Mouse (Mus musculus): Measurements from ENCODE around the gene Naa38.

Gene Naa38

GRCm38 (mm10) chr11:69414421-69415326 is 19.4 kb downstream of the Naa38 start:
- DNase-seq (ENCODE audit: low spot score in 2 of 2): peak in 1 of 2 experiments; percentile 15

GRCm38 (mm10) chr11:69415327-69415667 is 20.0 kb downstream of the Naa38 start:
- DNase-seq (ENCODE audit: low spot score in 2 of 2): peak in 1 of 2 experiments; percentile 63

- DNase-seq (ENCODE audit: low spot score in 2 of 2): peak in 1 of 2 experiments; percentile 51
These were observed 20.6 kb downstream of the Naa38 start for GRCm38 (mm10) chr11:69415668-69416451.

- no peak for DNase-seq (ENCODE audit: low spot score in 2 of 2)
These were observed 21.2 kb downstream of the Naa38 start for GRCm38 (mm10) chr11:69416509-69416908.

DNA sequence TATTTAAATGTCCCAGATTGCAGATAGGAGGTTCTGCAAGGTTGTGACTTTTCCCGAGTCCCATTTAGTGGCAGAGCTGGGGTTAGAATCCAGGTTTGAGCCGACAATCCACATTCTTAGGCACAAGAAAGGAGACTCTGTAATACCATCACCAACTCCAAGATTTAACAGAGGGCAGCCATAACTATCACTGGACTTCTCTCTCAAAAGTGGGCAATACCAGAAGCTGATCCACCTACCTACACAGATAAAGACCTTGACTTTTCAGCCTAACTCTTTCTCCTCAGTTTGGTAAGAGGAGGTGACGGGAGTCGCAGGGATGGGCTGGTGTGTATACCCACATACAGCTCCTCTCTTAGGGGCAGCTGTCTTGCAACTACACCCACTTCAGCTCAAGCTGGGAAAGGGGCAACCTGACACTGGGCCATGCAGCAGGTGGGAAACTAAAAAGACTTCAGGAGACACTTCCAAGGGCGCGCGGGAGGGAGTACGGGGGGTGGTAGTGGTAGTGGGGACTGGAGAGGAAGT is 21.7 kb downstream of the Naa38 start:
- no peak for DNase-seq (ENCODE audit: low spot score in 2 of 2)

- DNase-seq (ENCODE audit: low spot score in 2 of 2): peak; percentile 94 to 97
These were observed 22.4 kb downstream of the Naa38 start for GRCm38 (mm10) chr11:69417449-69418384.

GRCm38 (mm10) chr11:69418481-69419442 is 23.5 kb downstream of the Naa38 start:
- peak; percentile 91 for DNase-seq (ENCODE audit: low spot score in 2 of 2)

DNA sequence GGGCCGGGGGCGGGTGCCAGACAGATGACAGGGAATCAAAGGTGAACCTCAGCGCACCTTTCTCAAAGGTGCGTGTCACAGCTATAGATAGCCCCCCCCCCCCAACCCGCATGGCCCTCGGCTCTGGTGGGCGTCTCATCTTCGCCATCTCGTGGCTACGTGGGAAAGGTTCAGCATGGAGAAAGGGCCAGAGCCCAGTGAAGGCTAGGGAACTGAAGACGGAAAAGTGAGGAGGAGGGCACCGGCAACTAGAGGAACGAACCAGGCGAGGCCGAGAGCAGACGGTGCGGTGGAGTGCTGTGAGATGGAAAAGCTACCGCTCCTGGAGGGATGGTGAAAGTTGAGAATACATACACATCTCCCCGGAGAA is 24.1 kb downstream of the Naa38 start:
- peak in 1 of 2 experiments; percentile 35 for DNase-seq (ENCODE audit: low spot score in 2 of 2)

DNA sequence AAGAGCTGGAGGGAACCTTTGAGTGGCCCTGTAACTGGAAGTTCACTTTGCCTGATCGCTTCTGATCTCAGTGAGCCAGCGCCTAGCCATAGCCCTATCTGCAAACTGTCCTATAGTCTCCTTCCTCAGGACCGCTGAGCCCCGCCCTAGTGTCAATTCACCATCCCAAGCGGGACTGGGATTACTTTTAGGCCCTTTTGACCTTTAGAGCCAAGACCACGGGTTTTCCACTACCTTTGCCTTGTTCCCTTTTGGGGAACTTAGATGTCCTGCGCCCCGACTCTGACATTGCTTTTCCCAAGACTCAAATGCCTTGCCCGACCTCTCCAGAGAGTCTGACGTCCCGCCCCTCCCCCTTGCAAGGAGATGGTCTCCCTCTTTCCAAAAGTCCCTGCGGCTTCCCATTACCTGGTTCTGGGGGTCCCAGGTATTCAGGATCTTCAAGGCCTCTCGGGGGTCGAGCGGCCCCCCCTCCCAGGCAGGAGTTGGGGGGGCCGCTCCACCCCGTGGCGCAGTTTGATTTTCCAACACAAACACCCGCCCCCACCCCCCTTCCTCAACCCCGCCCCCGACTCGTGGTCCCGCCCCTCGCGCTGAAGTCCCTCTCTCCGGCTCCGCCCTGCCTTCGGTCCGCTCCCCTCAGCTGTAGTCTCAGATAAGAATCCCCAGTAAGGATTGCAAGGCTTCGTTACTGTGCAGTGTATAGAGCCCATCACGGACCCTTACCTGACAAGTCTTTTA is 24.7 kb downstream of the Naa38 start:
- peak in 1 of 2 experiments; percentile 44 for DNase-seq (ENCODE audit: low spot score in 2 of 2)

- DNase-seq (ENCODE audit: low spot score in 2 of 2): no peak
These were observed 25.3 kb downstream of the Naa38 start for GRCm38 (mm10) chr11:69420554-69421000.

DNA sequence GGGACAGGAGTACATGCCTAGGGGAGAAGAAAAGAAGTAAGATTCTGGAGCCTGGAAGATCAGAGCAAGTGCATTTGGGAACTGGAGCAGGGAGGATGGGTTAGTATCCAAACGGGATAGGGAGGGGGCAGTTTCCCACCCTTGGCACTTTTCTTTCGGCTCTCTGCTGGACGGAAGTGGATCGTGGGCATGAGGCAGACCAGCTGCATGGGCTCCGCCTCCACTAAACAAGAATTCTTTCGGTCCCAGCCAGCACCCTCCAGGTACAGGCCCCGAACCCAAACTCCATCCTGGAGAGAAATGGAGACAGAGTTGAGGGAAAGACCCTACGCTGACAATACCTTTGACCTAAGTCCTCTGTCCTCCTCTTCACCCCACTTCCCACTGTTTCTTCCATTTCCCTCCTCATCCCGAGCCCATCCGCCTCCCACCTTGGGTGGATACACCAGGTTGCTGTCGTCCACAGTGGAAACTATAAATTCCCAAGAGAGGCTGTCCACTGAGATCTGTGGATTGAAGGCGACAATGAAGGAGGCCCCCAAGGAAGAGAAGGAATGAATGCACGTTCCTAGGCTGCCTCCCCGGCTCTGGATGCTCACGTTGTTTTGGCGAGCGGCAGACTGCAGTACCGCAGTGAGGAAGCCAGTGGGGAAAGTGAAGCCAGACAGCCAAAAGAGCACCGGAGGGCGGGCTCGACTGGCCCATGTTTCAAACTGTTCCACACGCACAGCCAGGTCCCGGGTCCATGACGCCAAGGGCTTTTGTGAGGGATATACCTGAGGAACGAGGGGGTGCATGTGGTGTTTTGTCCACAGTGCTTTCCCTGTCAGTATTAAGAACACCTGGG is 26.1 kb downstream of the Naa38 start:
- no peak for DNase-seq (ENCODE audit: low spot score in 2 of 2)

DNA sequence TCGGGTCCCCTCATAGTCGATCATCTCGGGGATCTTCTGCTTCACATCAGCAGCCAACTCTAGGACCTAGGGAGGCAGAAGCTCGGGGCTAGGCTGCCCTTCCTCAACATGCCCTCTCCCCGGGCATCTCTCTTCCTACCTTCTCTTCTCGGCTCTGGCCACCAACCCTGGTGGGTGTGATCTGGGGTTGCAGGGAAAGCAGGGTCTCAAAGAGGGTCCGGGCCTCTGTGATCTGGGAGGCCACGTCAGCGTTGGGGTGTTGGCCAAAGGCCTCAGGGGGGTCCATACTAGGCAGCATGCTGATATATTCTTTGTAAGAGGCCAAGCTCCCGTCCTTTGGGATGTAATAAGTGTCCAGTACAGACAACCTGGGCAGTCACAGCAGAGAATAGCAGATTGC is 27.6 kb downstream of the Naa38 start:
- peak in 1 of 2 experiments; percentile 15 for DNase-seq (ENCODE audit: low spot score in 2 of 2)

DNA sequence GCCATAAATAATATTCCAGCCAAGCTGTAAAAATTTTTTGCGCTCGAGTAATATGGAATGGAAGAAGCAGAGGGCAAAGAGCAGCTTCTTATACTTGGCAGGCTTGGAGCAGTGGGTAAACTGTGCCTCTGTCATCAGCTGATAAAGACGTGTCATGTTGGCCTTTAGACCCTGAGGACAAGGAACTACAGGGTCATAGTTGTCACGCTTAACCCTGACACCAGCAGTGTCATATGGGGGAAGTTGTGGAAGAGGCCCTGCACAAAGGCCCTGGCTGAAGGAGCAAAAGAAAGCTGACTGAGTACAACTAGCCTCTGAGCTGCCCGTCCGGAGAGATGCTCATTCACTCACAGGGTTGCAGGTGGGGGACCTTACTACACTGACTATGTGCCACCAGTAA is 28.6 kb downstream of the Naa38 start:
- DNase-seq (ENCODE audit: low spot score in 2 of 2): no peak

DNA sequence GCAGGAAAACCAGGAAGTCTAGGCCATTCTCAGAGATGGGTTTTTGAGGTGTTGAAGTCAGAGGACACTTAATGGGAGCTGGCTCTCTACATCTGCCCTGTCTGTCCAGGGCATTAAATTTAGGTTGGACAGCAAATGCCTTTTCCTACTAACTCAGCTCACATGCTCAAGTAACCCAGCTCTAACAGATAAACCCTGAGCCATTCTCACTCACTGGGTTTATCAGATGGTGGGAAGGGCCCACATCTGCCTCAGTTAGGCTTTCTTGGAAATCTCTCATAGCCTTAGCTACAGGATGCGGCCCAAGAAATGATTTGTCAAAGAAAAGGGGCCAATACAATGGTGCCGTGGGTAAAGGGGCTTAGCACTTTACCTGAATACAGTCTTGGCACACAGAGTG is 31.0 kb downstream of the Naa38 start:
- no peak for DNase-seq (ENCODE audit: low spot score in 2 of 2)

DNA sequence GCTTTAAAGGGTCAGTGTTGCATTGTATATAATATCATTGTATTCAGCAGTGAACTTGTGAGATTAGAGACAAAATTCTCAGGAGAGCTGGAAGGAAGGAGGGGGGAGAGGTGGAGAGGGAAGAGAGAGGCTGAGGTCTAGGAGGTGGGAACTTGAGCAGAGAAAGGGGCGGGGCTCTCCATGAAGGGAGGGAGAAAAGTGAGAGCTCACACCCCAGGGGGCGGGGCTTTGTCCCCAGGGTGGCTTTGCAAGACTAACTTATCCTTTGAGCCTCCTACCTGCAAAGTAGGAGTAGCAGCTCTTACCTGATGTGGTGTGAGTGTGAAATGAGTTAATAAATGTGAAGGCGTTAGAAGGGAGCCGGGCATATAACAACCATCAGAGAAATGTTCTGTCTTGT is 33.5 kb downstream of the Naa38 start:
- DNase-seq (ENCODE audit: low spot score in 2 of 2): peak; percentile 38 to 72

DNA sequence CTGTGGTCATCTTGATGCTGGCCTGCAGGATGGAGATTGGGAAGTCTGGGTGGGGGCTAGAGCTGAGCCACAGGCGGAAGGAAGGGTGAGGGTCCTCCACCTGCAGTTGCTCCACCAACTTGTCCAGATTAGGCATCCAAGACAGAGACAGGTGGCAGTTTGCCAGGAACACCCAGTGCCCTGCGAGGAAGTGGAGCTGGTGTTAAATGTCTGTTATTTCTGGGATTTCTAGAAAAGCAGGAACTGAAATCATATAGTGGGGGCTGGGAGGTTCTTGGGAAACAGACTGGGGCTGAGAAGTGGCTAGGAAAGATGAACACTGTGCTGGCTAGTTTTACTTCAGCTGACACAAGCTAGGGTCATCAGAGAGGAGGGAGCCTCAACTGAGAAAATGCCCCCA is 34.0 kb downstream of the Naa38 start:
- DNase-seq (ENCODE audit: low spot score in 2 of 2): peak in 1 of 2 experiments; percentile 28

DNA sequence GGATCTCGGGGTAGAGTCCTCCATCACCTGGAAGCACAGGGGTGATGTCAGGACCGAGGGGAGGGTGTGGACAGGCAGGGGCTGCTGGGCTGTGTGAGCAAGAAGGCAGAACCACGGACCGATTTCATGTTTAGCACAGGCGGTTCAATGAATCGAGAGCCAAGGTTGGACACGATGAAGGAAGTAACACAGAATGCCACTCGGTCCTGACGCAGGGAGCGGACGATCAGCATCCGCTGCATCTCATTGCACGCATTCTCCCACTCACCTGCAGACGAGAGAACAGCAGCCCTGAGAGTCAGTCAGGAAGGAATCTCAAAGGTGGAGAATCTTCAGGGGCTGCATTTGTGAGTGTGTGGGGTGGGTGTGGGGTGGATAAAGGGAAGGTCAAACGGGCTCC is 35.3 kb downstream of the Naa38 start:
- no peak for DNase-seq (ENCODE audit: low spot score in 2 of 2)

DNA sequence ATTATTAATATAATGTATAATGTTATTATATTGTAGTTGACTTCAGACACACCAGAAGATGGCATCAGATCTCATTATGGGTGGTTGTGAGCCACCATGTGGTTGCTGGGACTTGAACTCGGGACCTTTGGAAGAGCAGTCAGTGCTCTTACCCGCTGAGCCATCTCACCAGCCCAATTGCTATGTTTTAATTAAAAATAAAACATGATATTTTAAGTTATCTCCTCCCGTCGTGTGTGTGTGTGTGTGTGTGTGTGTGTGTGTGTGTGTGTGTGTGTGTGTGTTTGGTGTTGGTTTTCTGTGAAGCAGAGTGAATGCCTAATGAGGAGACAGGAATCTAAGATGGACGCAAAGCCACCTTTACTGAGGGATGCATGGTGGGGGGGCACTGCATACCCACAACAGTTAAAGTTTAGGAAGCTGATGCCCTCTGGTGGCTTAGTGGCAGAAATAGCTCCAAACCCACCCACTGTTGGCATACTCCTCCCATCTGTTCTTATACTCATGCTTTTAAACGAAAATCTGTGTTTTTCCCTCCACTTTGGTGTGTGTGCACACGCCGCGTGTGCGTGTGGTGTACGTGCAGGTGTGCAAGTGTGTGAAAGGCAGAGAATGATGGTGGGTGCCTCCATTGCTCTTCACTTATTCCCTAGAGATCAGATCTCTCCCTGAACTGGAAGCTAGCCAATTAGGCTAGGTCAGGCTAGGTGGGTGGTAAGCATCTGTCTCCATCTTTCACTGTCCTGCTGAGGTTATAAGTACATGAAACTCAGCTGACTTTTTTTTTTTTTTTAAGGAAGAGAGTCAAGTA is 36.7 kb downstream of the Naa38 start:
- peak in 1 of 2 experiments; percentile 50 for DNase-seq (ENCODE audit: low spot score in 2 of 2)

Data from urinary bladder, postnatal 4 days (tissue).